In the genomic region with DNA sequence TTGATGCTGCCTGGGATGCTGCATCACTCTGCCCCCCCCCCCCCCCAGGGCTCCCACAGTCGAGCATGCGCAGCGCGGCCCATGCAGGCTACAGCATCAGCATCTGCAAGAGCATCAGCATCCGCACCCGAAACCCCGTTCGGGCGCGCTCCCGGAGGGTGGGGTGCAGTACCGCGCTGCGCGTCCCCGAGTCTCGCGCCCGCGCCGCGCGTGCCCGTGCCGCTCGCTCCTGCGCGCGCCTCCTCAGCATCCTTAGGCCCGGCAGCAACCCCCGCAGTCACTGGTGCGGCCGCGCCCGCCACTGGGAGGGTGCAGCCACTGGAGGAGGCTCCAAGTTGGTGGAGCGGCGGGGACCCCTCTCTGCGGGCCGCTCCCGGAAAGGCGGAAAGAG, we compare ENCODE assay signal across 8 mouse cellular contexts. TPM values are rescaled to one million over a fixed set of nuclear protein-coding genes. Genes with fewer than 3 reads are reported as not detected.
DNase-seq lines count a peak whose midpoint lies in the region; ATAC-seq and TF ChIP-seq lines count a peak whose summit lies in the region.

A gene (plus strand): TSS at position 236 of the 391 bp plus-strand sequence.

- no peaks in the 10 kb centered on the region for H3K79me2 ChIP-seq in liver, adult 2 months (ENCODE audit: control insufficient read depth, insufficient read depth, low read length)

- H3K4me2 ChIP-seq in lung, embryonic 14.5 days, result peak within 1 kb of the TSS; percentile 99
- peak within 1 kb of the TSS; percentile 86 for H3K4me2 ChIP-seq in intestine, postnatal 0 days (replicated peaks; ENCODE audit: low read depth)

- H3K4me1 ChIP-seq in lung, embryonic 14.5 days (ENCODE audit: insufficient read depth), result no peaks in the 10 kb centered on the region
- H3K4me1 ChIP-seq in intestine, postnatal 0 days (replicated peaks; ENCODE audit: control insufficient read depth, insufficient read depth, low read length), result no peaks in the 10 kb centered on the region
- no peaks in the 10 kb centered on the region for H3K4me1 ChIP-seq in liver, adult 2 months (ENCODE audit: control insufficient read depth, insufficient read depth, low read length)

- H3K9ac ChIP-seq in lung, embryonic 14.5 days, result peak within 1 kb of the TSS; percentile 57
- H3K9ac ChIP-seq in intestine, postnatal 0 days (ENCODE audit: low read depth, low read length), result peak within 1 kb of the TSS; percentile 34; the same call in 1 of the 2 replicates
- H3K9ac ChIP-seq in liver, adult 2 months (ENCODE audit: low read depth, low read length), result peak within 1 kb of the TSS; percentile 94

- H3K36me3 ChIP-seq in lung, embryonic 14.5 days (ENCODE audit: insufficient read depth), result no peaks in the 10 kb centered on the region
- no peaks in the 10 kb centered on the region for H3K36me3 ChIP-seq in intestine, postnatal 0 days (ENCODE audit: control insufficient read depth, insufficient read depth)
- no peaks in the 10 kb centered on the region for H3K36me3 ChIP-seq in liver, adult 2 months (ENCODE audit: control insufficient read depth, insufficient read depth, low read length)

- WGBS in lung, embryonic 14.5 days, result 0% methylated on average over 40 of the region's 41 CpGs
- WGBS in intestine, postnatal 0 days, result under 1% methylated on average over 37 of the region's 41 CpGs
- WGBS in liver, adult 2 months, result 4% methylated on average over 39 of the region's 41 CpGs

- TF ChIP-seq CTCF in lung, embryonic 14.5 days (IDR thresholded peaks at IDR 0.05; ENCODE audit: low read depth), result no peak
- TF ChIP-seq CTCF in intestine, postnatal 0 days (IDR thresholded peaks at IDR 0.05; ENCODE audit: low read depth), result no peak
- no peak for TF ChIP-seq CTCF in liver, adult 2 months (IDR thresholded peaks at IDR 0.05; ENCODE audit: low read depth, low read length)

- H3K4me3 ChIP-seq in lung, embryonic 14.5 days (ENCODE audit: low read depth, low read length), result peak within 1 kb of the TSS; percentile 61
- H3K4me3 ChIP-seq in intestine, postnatal 0 days (ENCODE audit: low read depth, low read length), result peak within 1 kb of the TSS; percentile 49
- H3K4me3 ChIP-seq in liver, adult 2 months (ENCODE audit: insufficient read depth, low read depth, low read length), result peak within 1 kb of the TSS; percentile 87

- no peak within 1 kb of the TSS for H3K27ac ChIP-seq in lung, embryonic 14.5 days (ENCODE audit: low read depth)
- H3K27ac ChIP-seq in intestine, postnatal 0 days (ENCODE audit: low read depth, low read length), result no peak within 1 kb of the TSS
- peak within 1 kb of the TSS; percentile 34; the same call in 1 of the 2 replicates for H3K27ac ChIP-seq in liver, adult 2 months (replicated peaks; ENCODE audit: insufficient read depth, low read depth, low read length)

- TF ChIP-seq POLR2A in liver, adult 2 months (IDR thresholded peaks at IDR 0.05; ENCODE audit: extremely low read depth, insufficient read depth, low read length), result no peak

- peaks cover 20% of the 10 kb centered on the region for H3K27me3 ChIP-seq in lung, embryonic 14.5 days (ENCODE audit: insufficient read depth, low read length)
- peaks cover 25% of the 10 kb centered on the region for H3K27me3 ChIP-seq in intestine, postnatal 0 days (replicated peaks; ENCODE audit: control insufficient read depth, insufficient read depth, low read length)
- H3K27me3 ChIP-seq in liver, adult 2 months (ENCODE audit: control insufficient read depth, insufficient read depth, low read length), result peaks cover 9% of the 10 kb centered on the region

- DNase-seq in lung, embryonic 14.5 days, result peak; percentile 52
- DNase-seq in lung, postnatal 36 days, result no peak
- peak; percentile 87 to 88 for DNase-seq in cerebellum, postnatal 10 days
- peak; percentile 70 to 74 for DNase-seq in frontal cortex, postnatal 14 days (ENCODE audit: low spot score in 2 of 2)
- no peak for DNase-seq in liver, adult 2 months (ENCODE audit: extremely low read depth, low read depth, low spot score)
- DNase-seq in retina, embryonic 14.5 days (ENCODE audit: low spot score), result peak; percentile 73

- ATAC-seq in lung, embryonic 14.5 days (ENCODE audit: insufficient read depth), result peak; percentile 74; the same call in 1 of the 2 replicates
- ATAC-seq in intestine, postnatal 0 days, result peak; percentile 22; the same call in 1 of the 2 replicates
- no peak for ATAC-seq in megakaryocyte progenitor cell, adult 5-6 weeks (replicated peaks; ENCODE audit: poor library complexity)

- H3K9me3 ChIP-seq in lung, embryonic 14.5 days (ENCODE audit: low read depth, low read length), result no peaks in the 10 kb centered on the region
- no peaks in the 10 kb centered on the region for H3K9me3 ChIP-seq in intestine, postnatal 0 days (ENCODE audit: control insufficient read depth)

RNA-seq across cellular contexts. Expression of the gene that starts here (rescaled TPM):
- polyA plus RNA-seq in lung, embryonic 14.5 days (2014; fragmentation: Nextera tagmentation; extraction: Ambion mirVana), result 1.2 and 1.3 TPM in 2 replicates
- 1.2 and 1.3 TPM in 2 replicates for polyA plus RNA-seq in intestine, postnatal 0 days (2015; fragmentation: Nextera tagmentation; extraction: Ambion mirVana)
- 17.3 and 25.0 TPM in 2 replicates for total RNA-seq in liver, adult 2 months (2014; rRNA removed)
- polyA plus RNA-seq in liver, adult 2 months (2012; rRNA removed), result 2.0 and 2.8 TPM in 2 replicates
- total RNA-seq in megakaryocyte progenitor cell, adult 5-6 weeks (2015), result not detected in 2 replicates
- 0.37 TPM in 1 of 2 replicates, not detected in the other for total RNA-seq in megakaryocyte progenitor cell, adult 5-6 weeks (2017)

Comparison
In these comparisons a context has a peak if more than half of its experiments do, and no peak if none do; other contexts are left out.
1. RNA of the gene that starts here (total RNA-seq): 17.3 to 25.0 TPM in liver, adult 2 months; 0.37 TPM in megakaryocyte progenitor cell, adult 5-6 weeks; every median in the first group is over 10 times any median in the second.
2. DNase-seq: peak in lung, embryonic 14.5 days (single experiment), cerebellum, postnatal 10 days (2 of 2), frontal cortex, postnatal 14 days (2 of 2) and retina, embryonic 14.5 days (single experiment); none in lung, postnatal 36 days (single experiment) and liver, adult 2 months (single experiment).
3. H3K9ac ChIP-seq: peak in every context shown above with its lines; median percentile 94 in liver, adult 2 months; 57 in lung, embryonic 14.5 days; 34 in intestine, postnatal 0 days.
4. Peak in every context shown above with its lines, with median percentiles within 50 percentile points of each other: H3K4me3 ChIP-seq.